Mouse (Mus musculus): ENCODE results near the gene Dock4. TPM values are rescaled to one million over a fixed set of nuclear protein-coding genes. Genes with fewer than 3 reads are reported as not detected.

Gene Dock4
- polyA plus RNA-seq, 1 experiment from 2014 or later: 12.6 TPM

GRCm38 (mm10) chr12:40832157-40832556 lies 386.4 kb downstream of the Dock4 start:
- ATAC-seq (ENCODE audit: low FRiP score) (no peak), DNase-seq (ENCODE audit: low spot score, missing footprints) (peak; percentile 87)
- no peak overlapping the region for H3K4me2 ChIP-seq
- no peak overlapping the region for H3K4me3 ChIP-seq (ENCODE audit: low read depth, low read length)
- peaks cover 4% of the 10 kb centered on the region; the same call in 1 of the 2 replicates for H3K4me1 ChIP-seq (ENCODE audit: control insufficient read depth, insufficient read depth, low read length)
- H3K27ac ChIP-seq (ENCODE audit: low read depth, low read length): no peak overlapping the region
- H3K9me3 ChIP-seq (ENCODE audit: control insufficient read depth, low read length): no peaks in the 10 kb centered on the region
- 76% methylated on average over 8 of the region's 8 CpGs for WGBS
- H3K9ac ChIP-seq (ENCODE audit: low read length): no peak overlapping the region
- no peaks in the 10 kb centered on the region for H3K36me3 ChIP-seq (ENCODE audit: control insufficient read depth, insufficient read depth, low read length)
- H3K27me3 ChIP-seq (ENCODE audit: control insufficient read depth, insufficient read depth, low read length): no peaks in the 10 kb centered on the region

GRCm38 (mm10) chr12:40836924-40837323 lies 391.2 kb downstream of the Dock4 start:
- Histone ChIP-seq H3K27ac (ENCODE audit: low read depth, low read length) (no peak overlapping the region), H3K9ac (ENCODE audit: low read length) (no peak overlapping the region), H3K27me3 (ENCODE audit: control insufficient read depth, insufficient read depth, low read length) (no peaks in the 10 kb centered on the region), H3K36me3 (ENCODE audit: control insufficient read depth, insufficient read depth, low read length) (no peaks in the 10 kb centered on the region), H3K4me1 (ENCODE audit: control insufficient read depth, insufficient read depth, low read length) (peaks cover 5% of the 10 kb centered on the region; the same call in 1 of the 2 replicates), H3K4me2 (no peak overlapping the region), H3K9me3 (ENCODE audit: control insufficient read depth, low read length) (no peaks in the 10 kb centered on the region), H3K4me3 (ENCODE audit: low read depth, low read length) (no peak overlapping the region)
- DNase-seq (ENCODE audit: low spot score, missing footprints) (peak; percentile 85), ATAC-seq (ENCODE audit: low FRiP score) (peak; percentile 72)
- 50% methylated on average over 6 of the region's 6 CpGs for WGBS

GRCm38 (mm10) chr12:40837597-40838337 lies 392.0 kb downstream of the Dock4 start:
- peaks cover 5% of the 10 kb centered on the region; the same call in 1 of the 2 replicates for H3K4me1 ChIP-seq (ENCODE audit: control insufficient read depth, insufficient read depth, low read length)
- no peak overlapping the region for H3K4me2 ChIP-seq
- H3K27me3 ChIP-seq (ENCODE audit: control insufficient read depth, insufficient read depth, low read length): no peaks in the 10 kb centered on the region
- ATAC-seq (ENCODE audit: low FRiP score): peak; percentile 60
- 3% methylated on average over 8 of the region's 8 CpGs for WGBS
- no peak overlapping the region for H3K9ac ChIP-seq (ENCODE audit: low read length)
- no peaks in the 10 kb centered on the region for H3K9me3 ChIP-seq (ENCODE audit: control insufficient read depth, low read length)
- H3K36me3 ChIP-seq (ENCODE audit: control insufficient read depth, insufficient read depth, low read length): no peaks in the 10 kb centered on the region
- H3K27ac ChIP-seq (ENCODE audit: low read depth, low read length): no peak overlapping the region
- no peak overlapping the region for H3K4me3 ChIP-seq (ENCODE audit: low read depth, low read length)
- peak; percentile 97 for DNase-seq (ENCODE audit: low spot score, missing footprints)

- ATAC-seq (ENCODE audit: low FRiP score): no peak
- WGBS: 71% methylated on average over 2 of the region's 2 CpGs
These were observed 392.6 kb downstream of the Dock4 start for GRCm38 (mm10) chr12:40838338-40838695.

GRCm38 (mm10) chr12:40838940-40839339 lies 393.2 kb downstream of the Dock4 start:
- ATAC-seq (ENCODE audit: low FRiP score): no peak
- H3K27me3 ChIP-seq (ENCODE audit: control insufficient read depth, insufficient read depth, low read length): no peaks in the 10 kb centered on the region
- WGBS: 95% methylated on average over 5 of the region's 5 CpGs
- H3K9ac ChIP-seq (ENCODE audit: low read length): no peak overlapping the region
- H3K4me2 ChIP-seq: no peak overlapping the region
- peaks cover 5% of the 10 kb centered on the region; the same call in 1 of the 2 replicates for H3K4me1 ChIP-seq (ENCODE audit: control insufficient read depth, insufficient read depth, low read length)
- H3K4me3 ChIP-seq (ENCODE audit: low read depth, low read length): no peak overlapping the region
- H3K36me3 ChIP-seq (ENCODE audit: control insufficient read depth, insufficient read depth, low read length): no peaks in the 10 kb centered on the region
- H3K27ac ChIP-seq (ENCODE audit: low read depth, low read length): no peak overlapping the region
- H3K9me3 ChIP-seq (ENCODE audit: control insufficient read depth, low read length): no peaks in the 10 kb centered on the region
- DNase-seq (ENCODE audit: low spot score, missing footprints): peak; percentile 44

More at GRCm38 (mm10) chr12:40838338-40838695, 392.6 kb downstream of the Dock4 start:
- H3K4me1 ChIP-seq (ENCODE audit: control insufficient read depth, insufficient read depth, low read length): peaks cover 5% of the 10 kb centered on the region; the same call in 1 of the 2 replicates
- H3K36me3 ChIP-seq (ENCODE audit: control insufficient read depth, insufficient read depth, low read length): no peaks in the 10 kb centered on the region
- H3K4me2 ChIP-seq: no peak overlapping the region
- no peaks in the 10 kb centered on the region for H3K9me3 ChIP-seq (ENCODE audit: control insufficient read depth, low read length)
- no peaks in the 10 kb centered on the region for H3K27me3 ChIP-seq (ENCODE audit: control insufficient read depth, insufficient read depth, low read length)
- no peak overlapping the region for H3K27ac ChIP-seq (ENCODE audit: low read depth, low read length)
- DNase-seq (ENCODE audit: low spot score, missing footprints): no peak
- no peak overlapping the region for H3K9ac ChIP-seq (ENCODE audit: low read length)
- H3K4me3 ChIP-seq (ENCODE audit: low read depth, low read length): no peak overlapping the region

- Histone ChIP-seq H3K9me3 (ENCODE audit: control insufficient read depth, low read length) (no peaks in the 10 kb centered on the region), H3K4me1 (ENCODE audit: control insufficient read depth, insufficient read depth, low read length) (peaks cover 5% of the 10 kb centered on the region; the same call in 1 of the 2 replicates), H3K9ac (ENCODE audit: low read length) (no peak overlapping the region), H3K36me3 (ENCODE audit: control insufficient read depth, insufficient read depth, low read length) (no peaks in the 10 kb centered on the region), H3K4me2 (no peak overlapping the region), H3K27ac (ENCODE audit: low read depth, low read length) (no peak overlapping the region), H3K27me3 (ENCODE audit: control insufficient read depth, insufficient read depth, low read length) (no peaks in the 10 kb centered on the region), H3K4me3 (ENCODE audit: low read depth, low read length) (no peak overlapping the region)
- DNase-seq (ENCODE audit: low spot score, missing footprints): no peak
- 76% methylated on average over 4 of the region's 4 CpGs for WGBS
- ATAC-seq (ENCODE audit: low FRiP score): no peak
These were observed 394.1 kb downstream of the Dock4 start for GRCm38 (mm10) chr12:40839817-40840216.

- Histone ChIP-seq H3K9me3 (ENCODE audit: control insufficient read depth, low read length) (no peaks in the 10 kb centered on the region), H3K4me1 (ENCODE audit: control insufficient read depth, insufficient read depth, low read length) (no peaks in the 10 kb centered on the region), H3K9ac (ENCODE audit: low read length) (no peak overlapping the region), H3K36me3 (ENCODE audit: control insufficient read depth, insufficient read depth, low read length) (no peaks in the 10 kb centered on the region), H3K27me3 (ENCODE audit: control insufficient read depth, insufficient read depth, low read length) (no peaks in the 10 kb centered on the region), H3K4me2 (no peak overlapping the region), H3K4me3 (ENCODE audit: low read depth, low read length) (no peak overlapping the region), H3K27ac (ENCODE audit: low read depth, low read length) (no peak overlapping the region)
- no peak for DNase-seq (ENCODE audit: low spot score, missing footprints)
- WGBS: 88% methylated on average over 10 of the region's 10 CpGs
- no peak for ATAC-seq (ENCODE audit: low FRiP score)
These were observed 396.7 kb downstream of the Dock4 start for GRCm38 (mm10) chr12:40842251-40842988.

GRCm38 (mm10) chr12:40842991-40843390 lies 397.2 kb downstream of the Dock4 start:
- DNase-seq (ENCODE audit: low spot score, missing footprints) (no peak), ATAC-seq (ENCODE audit: low FRiP score) (no peak)
- Histone ChIP-seq H3K9me3 (ENCODE audit: control insufficient read depth, low read length) (no peaks in the 10 kb centered on the region), H3K36me3 (ENCODE audit: control insufficient read depth, insufficient read depth, low read length) (no peaks in the 10 kb centered on the region), H3K4me2 (no peak overlapping the region), H3K9ac (ENCODE audit: low read length) (no peak overlapping the region), H3K27me3 (ENCODE audit: control insufficient read depth, insufficient read depth, low read length) (no peaks in the 10 kb centered on the region), H3K27ac (ENCODE audit: low read depth, low read length) (no peak overlapping the region), H3K4me1 (ENCODE audit: control insufficient read depth, insufficient read depth, low read length) (no peaks in the 10 kb centered on the region), H3K4me3 (ENCODE audit: low read depth, low read length) (no peak overlapping the region)
- WGBS: 93% methylated on average over 5 of the region's 5 CpGs

GRCm38 (mm10) chr12:40843474-40844080 lies 397.8 kb downstream of the Dock4 start:
- ATAC-seq (ENCODE audit: low FRiP score): no peak
- Histone ChIP-seq H3K36me3 (ENCODE audit: control insufficient read depth, insufficient read depth, low read length) (no peaks in the 10 kb centered on the region), H3K9me3 (ENCODE audit: control insufficient read depth, low read length) (no peaks in the 10 kb centered on the region), H3K27me3 (ENCODE audit: control insufficient read depth, insufficient read depth, low read length) (no peaks in the 10 kb centered on the region), H3K4me2 (no peak overlapping the region), H3K9ac (ENCODE audit: low read length) (no peak overlapping the region), H3K4me1 (ENCODE audit: control insufficient read depth, insufficient read depth, low read length) (no peaks in the 10 kb centered on the region), H3K4me3 (ENCODE audit: low read depth, low read length) (no peak overlapping the region), H3K27ac (ENCODE audit: low read depth, low read length) (no peak overlapping the region)
- 72% methylated on average over 3 of the region's 3 CpGs for WGBS
- no peak for DNase-seq (ENCODE audit: low spot score, missing footprints)

Measured in midbrain, embryonic 11.5 days (tissue).